Mouse (Mus musculus): ENCODE measurements around the gene Rcor1. TPM values are rescaled to one million over a fixed set of nuclear protein-coding genes. Genes with fewer than 3 reads are reported as not detected.

The Rcor1 gene
- 21.3 TPM for polyA plus RNA-seq (2014; fragmentation: Illumina TruSeq; extraction: RNeasy Lipid Tissue Mini Kit (QIAGEN cat#74804); ENCODE audit: low read depth, low replicate concordance)

DNA sequence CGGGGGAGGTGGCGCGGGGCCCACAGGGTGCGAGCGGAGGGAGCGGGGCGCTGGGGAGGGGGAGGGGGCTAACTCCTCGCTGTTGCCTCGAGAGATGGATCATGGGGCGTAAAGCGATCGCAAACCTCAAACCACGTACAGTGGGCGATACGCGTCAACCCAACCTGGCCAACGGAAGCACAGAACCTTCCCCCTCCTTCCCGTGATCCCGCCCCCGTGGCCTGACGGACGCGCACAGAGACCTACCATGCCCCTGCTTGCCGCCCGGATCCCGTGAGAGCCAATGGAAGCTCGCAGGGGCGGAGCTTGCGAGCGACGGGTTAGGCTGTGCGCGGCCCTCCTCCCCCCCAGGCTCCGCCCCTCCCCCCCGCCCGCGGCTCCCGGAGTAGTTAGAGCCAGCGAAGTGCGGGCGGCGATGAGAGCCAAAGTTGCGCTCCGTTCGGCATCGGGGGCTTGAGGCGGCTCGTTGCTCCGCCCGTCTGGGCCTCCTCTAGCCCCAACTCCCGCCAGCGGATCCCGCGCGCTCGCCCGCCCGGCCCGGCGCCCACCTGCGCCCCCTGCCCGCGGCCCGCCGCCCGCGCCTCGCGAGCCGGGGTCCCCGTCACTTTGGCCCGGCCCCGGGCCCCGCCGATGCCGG, at the start of gene Rcor1:
TSS of gene Rcor1 (plus strand) at position 376 of the 637 bp plus-strand sequence.

Other genes starting within 250 kb of the Rcor1 start
- gene Mok, start 198.4 kb upstream of the Rcor1 start, polyA plus RNA-seq (2014; fragmentation: Illumina TruSeq; extraction: RNeasy Lipid Tissue Mini Kit (QIAGEN cat#74804); ENCODE audit: low read depth, low replicate concordance): 5.6 TPM
- gene Zfp839, start 189.1 kb upstream of the Rcor1 start, polyA plus RNA-seq (2014; fragmentation: Illumina TruSeq; extraction: RNeasy Lipid Tissue Mini Kit (QIAGEN cat#74804); ENCODE audit: low read depth, low replicate concordance): 11.1 TPM
- 40.6 TPM for gene Cinp, start 150.2 kb upstream of the Rcor1 start, polyA plus RNA-seq (2014; fragmentation: Illumina TruSeq; extraction: RNeasy Lipid Tissue Mini Kit (QIAGEN cat#74804); ENCODE audit: low read depth, low replicate concordance)
- gene Tecpr2, start 150.1 kb upstream of the Rcor1 start, polyA plus RNA-seq (2014; fragmentation: Illumina TruSeq; extraction: RNeasy Lipid Tissue Mini Kit (QIAGEN cat#74804); ENCODE audit: low read depth, low replicate concordance): 5.4 TPM
- gene Ankrd9, start 60.3 kb upstream of the Rcor1 start, polyA plus RNA-seq (2014; fragmentation: Illumina TruSeq; extraction: RNeasy Lipid Tissue Mini Kit (QIAGEN cat#74804); ENCODE audit: low read depth, low replicate concordance): 9.1 TPM
- gene Traf3, start 127.0 kb downstream of the Rcor1 start, polyA plus RNA-seq (2014; fragmentation: Illumina TruSeq; extraction: RNeasy Lipid Tissue Mini Kit (QIAGEN cat#74804); ENCODE audit: low read depth, low replicate concordance): 10.4 TPM
- gene 4930595D18Rik, start 145.1 kb downstream of the Rcor1 start, polyA plus RNA-seq (2014; fragmentation: Illumina TruSeq; extraction: RNeasy Lipid Tissue Mini Kit (QIAGEN cat#74804); ENCODE audit: low read depth, low replicate concordance): not detected
- 0.31 TPM for gene Amn, start 231.7 kb downstream of the Rcor1 start, polyA plus RNA-seq (2014; fragmentation: Illumina TruSeq; extraction: RNeasy Lipid Tissue Mini Kit (QIAGEN cat#74804); ENCODE audit: low read depth, low replicate concordance)

All from adipose tissue, adult 10 weeks (tissue).